Mouse (Mus musculus): Measurements from ENCODE around the gene Pidd1. TPM values are rescaled to one million over a fixed set of nuclear protein-coding genes. Genes with fewer than 3 reads are reported as not detected.
A peak's percentile ranks its signal among the peaks of the same experiment; 100 is the strongest.

The Pidd1 gene
- polyA plus RNA-seq, 1 experiment, result 1.9 TPM

GRCm38 (mm10) chr7:141439140-141439679 lies 4.6 kb downstream of the Pidd1 start:
- TF ChIP-seq USF1 (IDR thresholded peaks at IDR 0.05; ENCODE audit: low read depth) (no peak), POLR2A (IDR thresholded peaks at IDR 0.05; ENCODE audit: insufficient read length, low read depth) (no peak), CEBPB (IDR thresholded peaks at IDR 0.05; ENCODE audit: insufficient read depth, poor library complexity, severe bottlenecking) (no peak), POLR2AphosphoS2 (IDR thresholded peaks at IDR 0.05; ENCODE audit: insufficient read length, low read depth) (no peak), SRF (IDR thresholded peaks at IDR 0.05; ENCODE audit: control insufficient read depth, insufficient read length, low read depth) (no peak), REST (IDR thresholded peaks at IDR 0.05; ENCODE audit: insufficient read depth, insufficient read length) (no peak), TCF12 (IDR thresholded peaks at IDR 0.05; ENCODE audit: insufficient read depth, poor library complexity, severe bottlenecking) (no peak), MYOD1 (IDR thresholded peaks at IDR 0.05; ENCODE audit: control insufficient read depth in 1 of 3, insufficient read length in 2 of 3, low read depth in 2 of 3) (no peak), TCF3 (IDR thresholded peaks at IDR 0.05; ENCODE audit: insufficient read length, low read depth) (no peak), MYOG (IDR thresholded peaks at IDR 0.05; ENCODE audit: control insufficient read depth in 1 of 3, insufficient read depth in 1 of 3, insufficient read length in 2 of 3, low read depth in 2 of 3) (no peak), MAX (IDR thresholded peaks at IDR 0.05; ENCODE audit: low read depth) (no peak), E2F4 (IDR thresholded peaks at IDR 0.05; ENCODE audit: insufficient read depth) (no peak)
- H3K36me3 ChIP-seq (ENCODE audit: control insufficient read depth, insufficient read depth), result no peaks in the 10 kb centered on the region
- peaks cover 12% of the 10 kb centered on the region for H3K79me2 ChIP-seq (ENCODE audit: control insufficient read depth, insufficient read depth)
- H3K4me2 ChIP-seq (ENCODE audit: low read depth), result no peak overlapping the region
- H3K4me3 ChIP-seq, result no peak overlapping the region
- no peaks in the 10 kb centered on the region for H3K27me3 ChIP-seq (ENCODE audit: control insufficient read depth, insufficient read depth, insufficient read length)
- no peak overlapping the region for H3ac ChIP-seq (ENCODE audit: control insufficient read depth, insufficient read length)

DNA sequence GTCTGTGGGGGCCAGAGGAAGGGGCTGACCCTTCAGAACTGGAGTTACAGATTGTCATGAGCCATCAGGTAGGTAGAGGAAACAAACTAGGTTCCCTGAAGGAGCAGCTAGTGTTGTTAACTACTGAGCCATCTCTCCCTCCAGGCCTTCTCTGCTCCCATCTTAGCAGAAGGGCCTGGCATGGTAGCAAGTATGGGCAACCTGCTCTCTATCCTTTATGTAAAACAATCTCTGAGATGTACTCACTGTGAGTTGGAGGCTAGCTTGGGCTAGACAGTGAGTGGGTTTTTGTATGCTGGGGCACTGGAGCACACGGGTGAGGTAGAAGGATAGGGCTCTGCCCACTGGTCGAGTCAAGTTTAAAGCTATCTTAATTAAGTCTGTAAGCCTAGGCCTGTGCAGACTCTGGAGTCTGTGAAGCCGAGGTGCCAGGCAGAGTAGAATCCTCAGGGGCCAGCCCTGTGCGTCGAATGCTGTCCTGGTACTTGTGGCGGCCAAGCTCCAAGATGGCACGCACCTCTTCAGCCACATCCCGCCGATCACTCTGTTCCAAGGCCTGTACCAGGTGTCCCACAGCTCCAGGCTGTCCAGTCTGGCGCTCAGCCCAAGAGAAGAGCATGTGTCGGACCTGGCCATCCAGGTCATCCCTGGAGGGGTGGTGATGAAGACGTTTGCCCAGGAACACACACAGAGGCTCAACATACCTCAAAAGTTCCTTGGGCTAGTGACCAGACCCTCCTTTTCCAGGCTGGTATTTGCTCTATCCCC lies 5.4 kb downstream of the Pidd1 start:
- Histone ChIP-seq H3K79me2 (ENCODE audit: control insufficient read depth, insufficient read depth) (peaks cover 12% of the 10 kb centered on the region), H3K36me3 (ENCODE audit: control insufficient read depth, insufficient read depth) (no peaks in the 10 kb centered on the region), H3K4me2 (ENCODE audit: low read depth) (no peak overlapping the region), H3K27me3 (ENCODE audit: control insufficient read depth, insufficient read depth, insufficient read length) (no peaks in the 10 kb centered on the region), H3ac (ENCODE audit: control insufficient read depth, insufficient read length) (no peak overlapping the region), H3K4me3 (no peak overlapping the region)
- TF ChIP-seq MYOD1 (IDR thresholded peaks at IDR 0.05; ENCODE audit: control insufficient read depth in 1 of 3, insufficient read length in 2 of 3, low read depth in 2 of 3), result no peak
- TF ChIP-seq TCF12 (IDR thresholded peaks at IDR 0.05; ENCODE audit: insufficient read depth, poor library complexity, severe bottlenecking), result no peak
- no peak for TF ChIP-seq USF1 (IDR thresholded peaks at IDR 0.05; ENCODE audit: low read depth)
- TF ChIP-seq MAX (IDR thresholded peaks at IDR 0.05; ENCODE audit: low read depth), result no peak
- TF ChIP-seq POLR2AphosphoS2 (IDR thresholded peaks at IDR 0.05; ENCODE audit: insufficient read length, low read depth), result no peak
- no peak for TF ChIP-seq POLR2A (IDR thresholded peaks at IDR 0.05; ENCODE audit: insufficient read length, low read depth)
- TF ChIP-seq TCF3 (IDR thresholded peaks at IDR 0.05; ENCODE audit: insufficient read length, low read depth), result no peak
- TF ChIP-seq MYOG (IDR thresholded peaks at IDR 0.05; ENCODE audit: control insufficient read depth in 1 of 3, insufficient read depth in 1 of 3, insufficient read length in 2 of 3, low read depth in 2 of 3), result no peak
- TF ChIP-seq E2F4 (IDR thresholded peaks at IDR 0.05; ENCODE audit: insufficient read depth), result no peak
- no peak for TF ChIP-seq SRF (IDR thresholded peaks at IDR 0.05; ENCODE audit: control insufficient read depth, insufficient read length, low read depth)
- TF ChIP-seq CEBPB (IDR thresholded peaks at IDR 0.05; ENCODE audit: insufficient read depth, poor library complexity, severe bottlenecking), result no peak
- no peak for TF ChIP-seq REST (IDR thresholded peaks at IDR 0.05; ENCODE audit: insufficient read depth, insufficient read length)

GRCm38 (mm10) chr7:141437178-141438120 lies 6.4 kb downstream of the Pidd1 start, which contains the start of gene Slc25a22:
TSS of gene Slc25a22 (minus strand) at chr7:141437892.
- H3K36me3 ChIP-seq (ENCODE audit: control insufficient read depth, insufficient read depth), result no peaks in the 10 kb centered on the region
- peak within 1 kb of the TSS; percentile 30 for H3ac ChIP-seq (ENCODE audit: control insufficient read depth, insufficient read length)
- H3K4me2 ChIP-seq (ENCODE audit: low read depth), result peak within 1 kb of the TSS; percentile 97
- H3K4me3 ChIP-seq, result peak within 1 kb of the TSS; percentile 60
- no peaks in the 10 kb centered on the region for H3K27me3 ChIP-seq (ENCODE audit: control insufficient read depth, insufficient read depth, insufficient read length)
- TF ChIP-seq POLR2AphosphoS2 (IDR thresholded peaks at IDR 0.05; ENCODE audit: insufficient read length, low read depth) (peak; percentile 92), USF1 (IDR thresholded peaks at IDR 0.05; ENCODE audit: low read depth) (no peak), MAX (IDR thresholded peaks at IDR 0.05; ENCODE audit: low read depth) (no peak), POLR2A (IDR thresholded peaks at IDR 0.05; ENCODE audit: insufficient read length, low read depth) (peak; percentile 78), TCF12 (IDR thresholded peaks at IDR 0.05; ENCODE audit: insufficient read depth, poor library complexity, severe bottlenecking) (no peak), REST (IDR thresholded peaks at IDR 0.05; ENCODE audit: insufficient read depth, insufficient read length) (no peak), TCF3 (IDR thresholded peaks at IDR 0.05; ENCODE audit: insufficient read length, low read depth) (no peak), MYOD1 (IDR thresholded peaks at IDR 0.05; ENCODE audit: control insufficient read depth in 1 of 3, insufficient read length in 2 of 3, low read depth in 2 of 3) (peak in 1 of 3 experiments; percentile 1), MYOG (IDR thresholded peaks at IDR 0.05; ENCODE audit: control insufficient read depth in 1 of 3, insufficient read depth in 1 of 3, insufficient read length in 2 of 3, low read depth in 2 of 3) (no peak), CEBPB (IDR thresholded peaks at IDR 0.05; ENCODE audit: insufficient read depth, poor library complexity, severe bottlenecking) (no peak), E2F4 (IDR thresholded peaks at IDR 0.05; ENCODE audit: insufficient read depth) (peak; percentile 18), SRF (IDR thresholded peaks at IDR 0.05; ENCODE audit: control insufficient read depth, insufficient read length, low read depth) (no peak)
- peaks cover 12% of the 10 kb centered on the region for H3K79me2 ChIP-seq (ENCODE audit: control insufficient read depth, insufficient read depth)

GRCm38 (mm10) chr7:141436523-141436892 lies 7.3 kb downstream of the Pidd1 start:
- Histone ChIP-seq H3K36me3 (ENCODE audit: control insufficient read depth, insufficient read depth) (no peaks in the 10 kb centered on the region), H3K4me2 (ENCODE audit: low read depth) (peak overlapping the region; percentile 97), H3ac (ENCODE audit: control insufficient read depth, insufficient read length) (peak overlapping the region; percentile 30), H3K4me3 (peak overlapping the region; percentile 60), H3K27me3 (ENCODE audit: control insufficient read depth, insufficient read depth, insufficient read length) (no peaks in the 10 kb centered on the region), H3K79me2 (ENCODE audit: control insufficient read depth, insufficient read depth) (peaks cover 12% of the 10 kb centered on the region)
- no peak for TF ChIP-seq E2F4 (IDR thresholded peaks at IDR 0.05; ENCODE audit: insufficient read depth)
- no peak for TF ChIP-seq MYOD1 (IDR thresholded peaks at IDR 0.05; ENCODE audit: control insufficient read depth in 1 of 3, insufficient read length in 2 of 3, low read depth in 2 of 3)
- no peak for TF ChIP-seq USF1 (IDR thresholded peaks at IDR 0.05; ENCODE audit: low read depth)
- TF ChIP-seq POLR2A (IDR thresholded peaks at IDR 0.05; ENCODE audit: insufficient read length, low read depth), result no peak
- TF ChIP-seq CEBPB (IDR thresholded peaks at IDR 0.05; ENCODE audit: insufficient read depth, poor library complexity, severe bottlenecking), result no peak
- TF ChIP-seq MAX (IDR thresholded peaks at IDR 0.05; ENCODE audit: low read depth), result no peak
- TF ChIP-seq TCF12 (IDR thresholded peaks at IDR 0.05; ENCODE audit: insufficient read depth, poor library complexity, severe bottlenecking), result no peak
- TF ChIP-seq SRF (IDR thresholded peaks at IDR 0.05; ENCODE audit: control insufficient read depth, insufficient read length, low read depth), result no peak
- no peak for TF ChIP-seq POLR2AphosphoS2 (IDR thresholded peaks at IDR 0.05; ENCODE audit: insufficient read length, low read depth)
- no peak for TF ChIP-seq REST (IDR thresholded peaks at IDR 0.05; ENCODE audit: insufficient read depth, insufficient read length)
- no peak for TF ChIP-seq MYOG (IDR thresholded peaks at IDR 0.05; ENCODE audit: control insufficient read depth in 1 of 3, insufficient read depth in 1 of 3, insufficient read length in 2 of 3, low read depth in 2 of 3)
- no peak for TF ChIP-seq TCF3 (IDR thresholded peaks at IDR 0.05; ENCODE audit: insufficient read length, low read depth)
